Mouse (Mus musculus): ENCODE measurements around the gene Gcnt7.

Gene Gcnt7

DNA sequence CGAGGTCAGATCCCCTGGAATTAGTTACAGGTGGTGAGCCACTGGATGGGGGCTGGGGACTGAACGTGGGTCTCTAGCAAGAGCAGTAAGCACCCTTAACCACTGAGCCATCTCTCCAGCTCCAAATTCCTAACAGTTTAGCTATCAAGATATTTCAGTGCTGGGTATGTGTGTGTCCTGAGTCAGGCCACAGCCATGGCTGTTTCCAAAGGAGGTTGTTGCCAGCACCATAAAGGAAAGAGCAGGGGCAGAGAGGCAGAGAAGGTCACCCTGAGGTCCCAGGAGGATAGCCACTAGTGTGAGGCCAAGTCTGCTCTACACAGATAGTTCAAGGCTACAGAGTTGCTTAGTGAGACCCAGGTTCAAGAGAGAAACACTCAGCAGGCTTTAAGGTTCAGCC lies 2.3 kb upstream of the Gcnt7 start:
- DNase-seq (ENCODE audit: low spot score): no peak

DNA sequence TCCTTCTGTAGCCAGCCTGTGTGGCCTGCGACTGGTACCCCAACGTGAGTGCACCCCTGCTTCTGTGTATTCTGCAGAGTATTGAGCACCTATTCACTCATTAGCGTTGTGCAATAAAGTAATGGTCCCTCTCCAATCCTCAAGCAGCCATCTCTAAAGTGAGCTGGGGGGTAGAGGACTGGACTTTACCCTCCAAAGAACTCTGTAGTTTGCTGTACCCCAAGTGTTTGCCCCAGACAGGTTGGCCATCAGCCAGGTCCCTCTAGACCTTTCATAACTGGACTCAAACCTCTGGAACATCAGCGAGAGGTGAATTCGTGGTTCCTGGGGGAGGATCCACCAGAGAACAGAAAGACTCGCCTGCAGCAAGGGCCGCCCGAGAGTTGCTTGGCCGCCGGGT lies 5.9 kb downstream of the Gcnt7 start:
- no peak for DNase-seq (ENCODE audit: low spot score)

DNA sequence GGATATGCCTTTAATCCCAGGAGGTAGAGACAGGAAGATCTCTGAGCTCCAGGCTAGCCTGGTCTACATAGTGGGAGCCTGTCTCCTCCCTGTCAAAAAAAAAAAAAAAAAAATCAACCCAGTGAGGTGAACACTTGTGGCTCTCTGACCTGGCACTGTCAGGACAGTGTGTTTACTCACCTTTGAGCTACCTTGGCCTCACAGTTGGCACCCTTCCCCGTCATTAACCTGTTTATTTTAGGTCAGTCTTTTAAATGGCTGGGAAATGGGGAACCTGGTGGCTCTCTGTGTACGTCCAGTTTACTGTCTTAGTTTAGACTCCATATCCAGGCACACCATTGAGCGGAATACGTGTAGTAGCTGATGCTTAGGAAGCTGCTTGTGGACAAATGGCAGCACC lies 6.4 kb downstream of the Gcnt7 start:
- DNase-seq (ENCODE audit: low spot score): no peak

DNA sequence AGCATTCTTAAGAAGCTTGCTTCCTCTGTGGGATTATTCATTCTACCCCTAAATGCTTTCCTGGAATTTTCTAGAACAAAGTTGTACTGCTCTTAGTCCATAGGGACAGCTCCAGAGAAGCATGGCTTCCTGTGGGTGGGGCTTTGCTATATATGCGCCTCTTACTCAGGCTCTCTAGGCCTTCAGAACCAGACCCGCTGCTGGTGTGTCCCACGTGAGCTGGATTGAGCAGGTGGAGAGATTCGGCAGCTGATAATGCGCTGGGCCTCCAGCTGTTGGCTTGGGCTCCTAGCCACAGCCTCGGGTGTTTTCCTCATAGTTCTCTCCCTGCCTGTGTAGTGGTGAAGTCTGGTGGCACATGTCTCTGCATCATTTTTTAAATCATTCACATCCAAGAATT lies 7.8 kb downstream of the Gcnt7 start:
- DNase-seq (ENCODE audit: low spot score): no peak

DNA sequence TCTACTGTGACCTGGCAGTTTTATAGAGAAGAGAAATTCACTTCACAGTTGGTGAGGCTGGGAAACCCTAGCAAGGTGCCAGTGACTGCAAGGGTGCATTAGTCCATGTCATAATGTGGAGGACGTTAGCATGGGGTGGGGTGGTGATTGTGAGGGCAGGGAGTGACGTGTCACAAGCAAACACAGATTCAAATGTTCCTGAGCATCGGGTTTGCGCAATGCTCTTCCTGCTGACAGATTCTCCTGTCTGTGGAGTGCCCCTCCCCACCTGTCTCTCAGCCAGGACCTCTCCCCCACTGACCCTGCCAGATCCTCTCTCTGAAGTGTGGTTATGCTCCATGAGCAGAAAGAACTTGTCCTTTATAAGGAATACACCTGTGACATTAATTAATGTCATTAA lies 10.1 kb downstream of the Gcnt7 start:
- no peak for DNase-seq (ENCODE audit: low spot score)

DNA sequence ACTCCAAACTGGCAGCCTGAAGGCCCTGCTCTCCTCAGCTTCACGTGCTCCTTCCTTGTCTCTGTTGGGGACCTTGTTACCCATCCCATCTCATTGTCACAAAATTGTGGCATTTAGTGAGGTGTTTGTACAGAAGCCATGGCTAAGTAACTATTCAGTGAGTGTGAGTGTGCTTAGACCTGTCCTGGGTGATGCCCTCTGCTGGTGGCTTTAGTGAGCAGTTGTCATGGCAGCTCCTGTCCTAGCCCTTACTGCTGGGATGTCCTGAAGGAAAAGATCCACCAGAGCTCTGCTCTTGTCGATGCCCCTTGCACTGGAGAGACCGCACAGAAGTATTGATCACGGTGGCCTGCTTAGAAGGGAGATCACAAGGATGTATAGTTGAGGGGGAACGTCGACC lies 11.1 kb downstream of the Gcnt7 start:
- no peak for DNase-seq (ENCODE audit: low spot score)

DNA sequence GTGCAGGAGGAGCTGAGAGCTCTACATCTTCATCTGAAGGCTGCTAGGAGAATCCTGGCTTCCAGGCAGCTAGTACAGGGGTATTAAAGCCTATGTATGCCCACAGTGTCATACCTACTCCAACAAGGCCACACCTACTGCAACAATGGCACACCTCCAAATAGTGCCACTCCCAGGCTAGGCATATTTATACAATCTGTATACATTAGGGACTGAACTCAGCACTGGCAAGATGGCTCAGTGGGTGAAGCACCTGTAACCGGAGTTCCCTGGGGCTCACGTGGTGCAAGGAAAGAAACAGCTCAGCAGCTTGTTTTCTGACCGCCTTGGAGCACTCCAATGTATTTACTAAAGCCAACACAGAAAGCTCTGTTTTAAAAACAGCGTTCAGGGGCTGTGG lies 12.8 kb downstream of the Gcnt7 start:
- DNase-seq (ENCODE audit: low spot score): no peak

DNA sequence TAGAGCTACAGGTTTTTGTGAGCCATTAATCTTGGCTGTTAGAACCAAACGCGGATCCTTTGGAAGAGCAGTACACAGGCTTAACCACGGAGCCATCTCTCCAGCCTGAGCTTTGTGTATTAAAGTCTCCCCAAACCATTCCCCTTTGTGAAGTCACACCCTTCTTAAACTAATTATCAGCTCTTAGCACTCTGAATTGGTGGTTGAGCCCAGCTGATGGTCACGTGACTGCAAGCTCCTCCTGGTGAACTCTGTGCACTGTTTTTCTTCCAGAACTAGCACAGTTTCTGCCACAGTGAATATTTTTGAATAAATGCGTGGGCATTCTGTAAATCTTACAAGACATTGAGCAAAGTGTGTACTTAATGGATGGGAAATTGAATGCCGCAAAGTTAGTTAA lies 17.2 kb downstream of the Gcnt7 start:
- DNase-seq (ENCODE audit: low spot score): no peak

DNA sequence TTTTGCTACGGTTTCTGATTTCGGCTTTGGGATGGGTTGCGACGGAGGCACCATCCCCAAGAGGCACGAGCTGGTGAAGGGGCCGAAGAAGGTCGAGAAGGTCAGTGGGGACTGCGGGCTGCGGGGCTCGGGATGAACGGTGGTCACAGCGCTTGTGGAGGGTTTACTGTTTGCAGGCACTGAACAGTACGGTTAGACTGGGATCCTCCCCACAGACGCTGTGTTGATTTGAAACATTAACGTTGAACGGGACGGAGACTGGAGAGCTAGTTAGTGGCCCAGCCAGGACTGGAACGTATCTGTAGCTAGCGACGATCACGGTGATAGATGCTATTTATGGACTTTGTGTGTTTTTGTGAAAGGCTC lies 17.8 kb downstream of the Gcnt7 start:
- DNase-seq (ENCODE audit: low spot score): no peak

DNA sequence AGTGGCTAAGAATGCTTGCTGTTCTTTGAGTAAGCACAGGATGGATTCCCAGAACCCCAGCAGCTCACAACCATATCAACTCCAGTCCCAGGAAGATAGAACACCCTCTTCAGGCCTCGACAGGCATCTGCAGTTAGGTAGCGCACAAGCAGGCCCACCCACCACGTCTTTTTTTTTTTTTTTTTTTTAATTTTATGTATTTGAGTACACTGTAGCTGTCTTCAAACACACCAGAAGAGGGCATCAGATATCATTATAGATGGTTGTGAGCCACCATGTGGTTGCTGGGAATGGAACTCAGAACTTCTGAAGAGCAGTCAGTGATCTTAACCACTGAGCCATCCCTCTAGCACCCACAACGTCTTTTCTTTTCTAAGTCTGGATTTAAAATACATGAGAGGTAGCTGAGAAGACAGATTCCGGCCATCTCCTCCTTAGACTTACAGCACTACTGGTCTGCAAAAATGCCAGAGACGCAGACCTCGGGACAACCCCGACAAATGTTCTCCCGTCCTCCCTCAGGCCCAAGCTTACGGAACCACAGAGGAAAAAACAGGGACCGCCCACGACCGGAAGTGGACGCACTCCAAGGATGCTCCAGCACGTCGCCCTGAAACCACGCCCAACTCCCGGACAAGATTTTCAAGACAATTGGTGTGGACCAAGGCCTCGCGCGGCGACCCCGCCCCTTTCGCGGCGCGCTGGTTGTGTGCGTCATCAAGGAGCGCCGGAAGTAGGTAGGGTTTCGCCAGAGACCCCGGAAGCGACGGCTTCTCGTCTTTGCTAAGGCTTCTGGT lies 18.4 kb downstream of the Gcnt7 start, which contains the start of gene Rtf2:
Rtf2 (plus strand) TSS at position 714 of the 797 bp plus-strand sequence.
- DNase-seq (ENCODE audit: low spot score): peak; percentile 98

DNA sequence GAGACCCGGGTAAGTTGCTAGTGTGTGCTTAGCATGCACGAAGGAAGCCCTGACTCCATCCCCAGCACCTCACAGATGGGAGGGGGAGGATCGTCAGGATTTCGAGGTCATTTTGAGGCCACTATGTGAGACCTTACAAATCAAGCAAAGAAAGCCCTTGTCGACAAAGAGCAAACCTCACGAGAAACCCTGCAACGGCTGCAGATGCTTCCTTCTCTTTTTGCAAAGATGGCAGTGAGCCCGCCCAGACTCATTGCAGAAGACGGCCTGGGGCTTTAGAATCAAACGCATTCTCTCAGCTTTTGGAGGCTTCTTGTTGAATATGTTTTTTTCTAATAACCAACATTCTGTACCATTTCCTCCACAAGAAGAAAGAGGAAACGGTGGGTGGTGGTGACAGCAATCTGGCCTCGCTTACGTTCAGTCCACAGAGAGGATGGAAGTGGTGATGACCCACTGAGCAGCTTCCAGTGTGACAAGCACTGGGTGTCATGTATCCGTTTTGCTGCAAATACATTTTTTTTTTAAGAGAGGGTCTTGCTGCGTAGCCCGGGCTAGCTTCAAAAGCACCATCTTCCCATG lies 20.9 kb downstream of the Gcnt7 start:
- DNase-seq (ENCODE audit: low spot score): no peak

DNA sequence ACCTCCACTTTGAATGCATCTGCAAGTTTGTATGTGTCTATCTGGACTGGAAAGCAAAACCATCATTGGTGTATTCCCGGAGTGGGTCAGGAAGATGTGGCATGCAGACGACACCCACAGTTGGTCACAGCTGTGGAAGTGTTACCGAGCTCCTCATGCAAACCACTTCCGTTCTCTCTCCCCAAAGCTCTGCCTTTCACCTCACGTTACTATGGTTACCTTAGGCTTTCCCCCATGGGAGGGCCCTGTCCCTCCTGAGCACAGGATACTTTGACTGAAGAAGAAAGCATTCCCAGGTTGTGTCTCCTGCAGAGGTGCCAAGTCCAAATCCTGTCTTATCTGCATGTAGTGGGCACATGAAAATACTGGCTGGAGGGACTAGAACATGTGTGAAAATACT lies 24.6 kb downstream of the Gcnt7 start:
- no peak for DNase-seq (ENCODE audit: low spot score)

DNA sequence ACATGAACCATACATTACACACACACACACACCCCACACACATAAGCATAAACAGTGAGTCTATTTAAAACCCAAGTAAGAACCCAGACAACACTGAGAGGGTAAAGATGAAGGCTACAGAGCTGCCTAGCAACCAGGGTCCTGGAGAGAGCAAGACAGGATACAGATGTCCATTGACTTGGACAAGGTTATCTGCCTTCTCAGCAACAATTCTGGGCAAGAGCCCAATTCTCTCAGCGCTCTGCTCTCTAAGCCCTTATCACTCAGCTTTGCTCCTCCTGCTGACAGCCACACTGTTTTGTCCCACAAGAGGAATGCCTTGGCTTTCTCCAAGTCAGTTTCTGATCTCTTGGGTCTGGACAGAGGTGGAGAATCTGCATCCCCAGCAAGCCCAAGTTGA lies 27.8 kb downstream of the Gcnt7 start:
- peak; percentile 73 for DNase-seq (ENCODE audit: low spot score)

DNA sequence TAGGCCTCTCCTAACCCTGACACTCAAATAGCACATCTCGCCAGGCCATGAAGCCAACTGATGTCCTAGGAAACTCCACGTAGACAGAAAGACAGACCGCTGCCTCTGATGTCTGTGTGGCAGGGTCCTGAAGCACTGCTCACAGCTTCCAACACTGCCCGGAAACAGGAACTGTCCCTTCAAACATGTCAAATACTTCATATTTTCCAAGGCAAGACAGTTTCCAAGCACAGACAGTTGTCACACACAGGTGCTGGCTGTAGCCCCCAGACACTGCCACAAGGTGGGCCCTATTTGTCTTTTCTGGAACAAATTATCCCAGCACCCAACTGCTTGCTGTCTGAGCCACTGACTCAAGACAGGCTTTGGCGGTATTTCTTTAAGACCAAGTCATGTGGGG lies 40.2 kb downstream of the Gcnt7 start:
- no peak for DNase-seq (ENCODE audit: low spot score)

DNA sequence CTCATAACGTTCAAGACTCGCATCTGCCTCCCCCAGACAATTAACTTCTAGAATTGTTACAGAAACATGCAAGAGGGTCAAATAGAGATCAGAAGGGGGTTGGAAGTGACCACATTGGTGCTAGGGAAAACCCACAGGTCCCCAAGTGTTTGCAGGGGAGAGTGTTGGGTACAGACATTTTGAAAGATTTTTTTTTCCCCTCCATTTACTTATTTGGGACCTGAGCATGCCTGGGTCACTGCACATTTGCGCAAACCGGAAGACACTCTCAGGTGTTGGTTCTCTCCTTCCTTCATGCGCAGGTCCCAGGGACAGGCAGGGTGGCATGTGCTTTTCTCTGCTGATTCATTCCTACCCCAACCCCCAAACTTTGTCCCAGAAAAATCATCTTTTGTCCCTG lies 41.5 kb downstream of the Gcnt7 start:
- DNase-seq (ENCODE audit: low spot score): no peak

DNA sequence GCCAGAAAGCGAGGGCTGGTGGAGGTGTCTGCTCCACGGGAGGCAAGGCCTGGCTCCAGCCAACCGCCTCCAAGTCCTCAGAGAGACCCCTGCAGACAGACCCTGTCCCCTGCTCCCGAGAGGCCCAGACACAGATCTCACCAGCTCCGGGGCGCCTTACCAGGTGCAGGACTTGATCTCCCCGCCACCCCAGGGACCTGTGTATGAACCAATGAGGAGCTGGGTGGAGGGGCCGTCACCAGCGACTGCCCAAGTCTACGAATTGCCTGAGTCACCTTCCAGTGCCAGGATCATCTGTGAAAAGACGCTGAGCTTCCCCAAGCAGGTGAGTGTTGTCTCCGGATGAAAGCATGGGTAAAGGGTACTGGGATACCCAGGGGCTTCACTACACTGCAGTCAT lies 42.2 kb downstream of the Gcnt7 start:
- DNase-seq (ENCODE audit: low spot score): no peak

DNA sequence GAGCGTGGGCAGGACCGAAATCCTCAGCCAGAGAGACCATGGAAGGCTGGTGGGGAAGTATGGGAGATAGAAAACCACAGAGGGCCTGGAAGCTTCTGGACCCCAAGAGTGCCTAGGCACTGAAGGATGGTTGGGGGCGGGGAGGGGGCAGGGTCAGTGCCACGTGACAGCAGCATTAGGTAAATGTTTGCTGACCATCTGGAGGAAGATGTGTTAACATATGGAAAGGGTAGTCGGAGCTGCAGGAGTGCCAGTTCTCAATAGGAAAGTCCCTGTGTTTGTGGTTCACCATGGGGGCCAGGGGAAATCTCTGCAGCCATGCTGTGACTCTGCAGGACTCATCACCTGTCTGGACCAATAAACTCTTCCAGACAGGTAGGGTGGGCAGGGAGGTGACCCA lies 44.5 kb downstream of the Gcnt7 start:
- DNase-seq (ENCODE audit: low spot score): no peak

DNA sequence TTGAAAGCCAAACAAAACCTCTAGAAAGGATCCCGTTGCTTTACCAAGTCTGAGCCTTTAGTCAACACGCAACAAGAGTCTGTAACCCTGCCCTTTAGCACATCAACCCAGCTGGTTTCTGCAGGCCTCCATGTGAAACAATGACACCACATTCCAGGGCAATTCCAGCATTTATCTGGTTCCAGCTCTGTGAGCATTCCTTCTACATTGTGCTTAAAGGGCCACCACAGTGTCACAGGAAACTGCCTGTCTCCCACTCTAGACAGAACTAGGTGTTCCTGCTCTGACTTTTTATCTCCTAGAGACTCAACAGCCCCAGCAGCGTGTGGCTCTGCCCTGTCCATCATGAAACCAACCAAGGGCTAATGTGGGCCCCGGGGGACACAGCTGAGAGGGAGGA lies 45.1 kb downstream of the Gcnt7 start:
- no peak for DNase-seq (ENCODE audit: low spot score)

DNA sequence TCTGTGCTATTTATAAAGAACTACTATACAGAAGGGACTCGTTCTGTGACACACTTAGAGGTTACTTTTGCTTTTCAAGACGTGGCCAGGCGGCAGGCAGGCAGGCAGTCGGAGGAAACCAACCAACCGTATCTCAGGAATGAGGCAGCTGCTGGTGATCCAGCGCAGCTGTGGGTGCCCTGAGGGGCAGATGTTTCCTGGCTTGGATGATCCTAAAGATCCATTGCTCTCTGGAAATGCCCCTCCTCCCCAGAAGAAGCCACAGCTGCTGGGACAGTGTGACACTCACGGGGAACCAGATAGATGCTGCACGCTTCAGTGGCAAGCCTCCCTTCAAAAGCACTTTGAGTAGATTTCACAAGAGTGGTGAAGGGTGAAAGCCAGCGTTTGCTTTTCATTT lies 45.9 kb downstream of the Gcnt7 start:
- no peak for DNase-seq (ENCODE audit: low spot score)

DNA sequence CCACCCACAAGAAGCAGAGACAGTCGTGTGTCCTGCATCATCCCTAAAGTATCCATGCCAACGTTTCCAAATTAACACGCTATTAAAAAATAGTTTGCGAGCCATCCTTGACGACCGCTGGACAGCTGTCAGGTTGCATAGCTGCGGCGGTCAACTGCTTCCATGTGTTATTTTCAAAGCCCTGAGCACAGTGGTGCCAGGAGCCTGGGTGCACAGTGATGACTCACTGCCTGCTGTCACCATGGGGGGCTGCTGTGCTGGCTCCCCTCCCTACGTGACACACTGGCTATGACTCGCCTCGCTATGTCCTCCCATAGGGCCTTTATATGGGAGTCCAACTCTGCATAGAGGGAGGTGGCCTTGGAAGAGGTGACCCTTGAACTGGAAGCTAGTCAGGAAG lies 47.3 kb downstream of the Gcnt7 start:
- DNase-seq (ENCODE audit: low spot score): no peak

DNA sequence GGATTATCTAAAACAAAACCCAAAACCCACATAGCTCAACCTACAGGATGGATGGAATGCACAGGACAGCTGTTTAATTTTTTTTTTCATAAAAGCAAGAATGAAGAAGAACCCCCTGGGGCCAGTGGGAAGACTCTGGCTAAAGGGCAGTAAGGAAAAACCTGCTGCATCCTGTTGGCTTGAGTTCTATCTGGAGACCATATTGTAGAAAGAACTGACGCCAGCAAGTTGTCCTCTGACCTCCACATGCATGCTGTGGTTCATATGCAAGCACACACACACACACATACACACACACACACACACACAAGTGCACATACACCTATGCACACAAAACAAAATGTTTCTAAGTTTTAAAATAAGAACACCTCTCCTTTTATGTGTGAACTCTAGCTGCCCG lies 47.7 kb downstream of the Gcnt7 start:
- no peak for DNase-seq (ENCODE audit: low spot score)

DNA sequence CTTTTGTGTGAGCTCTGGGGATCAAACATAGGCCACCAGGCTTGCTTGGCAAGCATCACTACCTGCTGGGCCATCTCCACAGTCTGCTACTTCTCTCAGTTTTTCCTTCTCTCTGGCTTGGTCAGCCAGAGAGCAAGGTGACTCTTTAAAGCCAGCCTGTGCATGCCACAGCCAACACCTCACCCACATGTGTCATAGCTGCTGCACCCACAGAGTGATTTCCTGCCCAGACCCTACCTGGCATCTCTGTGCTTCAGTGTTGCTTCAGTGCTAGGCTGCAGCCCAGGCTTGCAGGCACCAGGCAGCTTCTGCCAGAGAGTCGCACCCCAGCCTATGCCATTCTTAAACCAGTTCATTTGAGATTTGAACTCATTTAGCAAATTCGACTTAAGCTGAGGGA lies 50.9 kb downstream of the Gcnt7 start:
- no peak for DNase-seq (ENCODE audit: low spot score)

DNA sequence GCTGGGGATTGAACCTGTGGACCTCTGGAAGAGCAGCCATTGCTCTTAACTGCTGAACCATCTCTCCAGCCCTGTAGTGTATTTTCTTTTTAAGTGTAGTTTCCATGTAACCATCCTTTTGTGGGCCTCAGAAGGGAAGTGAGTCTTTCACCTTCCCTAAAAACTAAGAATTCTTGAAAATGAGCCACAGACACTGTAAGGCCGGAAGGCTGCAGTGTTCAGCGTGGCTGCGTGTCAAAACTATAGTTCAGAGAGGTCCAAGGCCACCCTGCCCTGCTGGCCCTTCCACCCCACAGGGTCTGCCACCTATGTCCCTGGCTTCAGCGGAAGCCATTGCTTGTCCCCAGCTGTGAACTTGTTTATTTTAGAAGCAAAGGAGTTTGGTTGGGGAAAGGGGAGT lies 52.2 kb downstream of the Gcnt7 start:
- DNase-seq (ENCODE audit: low spot score): no peak

DNA sequence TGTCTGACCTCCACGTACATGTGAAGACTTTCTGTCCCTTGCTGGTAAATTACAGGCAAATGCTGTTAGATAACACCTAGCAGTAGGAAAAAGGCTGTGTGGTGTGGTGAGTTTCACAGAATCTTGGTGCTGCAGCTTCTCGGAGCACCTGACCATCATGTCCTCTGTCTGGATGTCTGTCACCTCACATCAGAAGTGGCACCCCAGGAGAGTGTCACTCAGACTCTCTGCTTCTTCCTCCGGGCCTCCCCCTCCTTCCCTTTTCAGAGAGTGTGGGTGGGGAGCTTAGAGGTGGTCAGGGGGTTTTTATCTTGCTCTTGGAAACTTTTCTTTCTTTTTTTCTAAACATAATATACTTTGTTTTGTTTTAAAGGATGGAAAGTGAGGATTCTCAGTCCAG lies 53.4 kb downstream of the Gcnt7 start:
- no peak for DNase-seq (ENCODE audit: low spot score)
